Mouse (Mus musculus) kidney, postnatal 0 days (tissue): ENCODE data around the gene Zdhhc14. TPM values are rescaled to one million over a fixed set of nuclear protein-coding genes. Genes with fewer than 3 reads are reported as not detected.
A peak's percentile ranks its signal among the peaks of the same experiment; 100 is the strongest.

Experiments used
- ATAC-seq: fragments of 200-750 bp; cut with Nextera tagmentation; replicated peaks from 2 replicates; pipeline ENCODE4 v1.8.0; 2017; ENCODE audit warnings: low read depth, moderate number of reproducible peaks, moderate TSS enrichment, moderate library complexity; ENCODE audit not compliant: low FRiP score
- DNase-seq: peaks from one replicate; pipeline ENCODE4 v3.0.0-alpha.2; 2016; ENCODE audit warnings: low spot score
- H3K27ac ChIP-seq: fragments of 300-500 bp; sonication (generic); 2 replicates; pipeline ENCODE4 v1.5.1; 2014; ENCODE audit warnings: mild to moderate bottlenecking
- H3K27me3 ChIP-seq: fragments of 300-500 bp; sonication (generic); 2 replicates; pipeline ENCODE4 v1.6.1; 2014; ENCODE audit warnings: low read length, mixed read lengths; ENCODE audit not compliant: insufficient read depth
- H3K36me3 ChIP-seq: fragments of 300-500 bp; sonication (generic); 2 replicates; pipeline ENCODE4 v1.6.1; 2014; ENCODE audit warnings: low read length, mixed read lengths; ENCODE audit not compliant: insufficient read depth
- H3K4me1 ChIP-seq: fragments of 300-500 bp; sonication (generic); replicated peaks from 2 replicates; pipeline ENCODE4 v1.6.1; 2014; ENCODE audit warnings: antibody characterized with exemption, low read length, mixed read lengths; ENCODE audit not compliant: insufficient read depth
- H3K4me2 ChIP-seq: fragments of 300-500 bp; sonication (generic); 2 replicates; pipeline ENCODE4 v1.6.1; 2014; ENCODE audit warnings: mild to moderate bottlenecking, low read length, moderate library complexity, mixed read lengths
- H3K4me3 ChIP-seq: fragments of 300-500 bp; sonication (generic); replicated peaks from 2 replicates; pipeline ENCODE4 v1.5.1; 2014; ENCODE audit warnings: low read depth, low read length
- H3K9ac ChIP-seq: fragments of 300-500 bp; sonication (generic); 2 replicates; pipeline ENCODE4 v1.6.1; 2014; ENCODE audit warnings: low read depth, low read length
- H3K9me3 ChIP-seq: fragments of 300-500 bp; sonication (generic); replicated peaks from 2 replicates; pipeline ENCODE4 v1.6.1; 2016; ENCODE audit warnings: low read length, inconsistent platforms, mixed read lengths
- CTCF ChIP-seq: IDR thresholded peaks from 2 replicates; pipeline ENCODE4 v1.5.1; 2016; ENCODE audit warnings: antibody characterized with exemption, low read depth, mild to moderate bottlenecking, moderate library complexity
- WGBS: fragments of 180-500 bp; shearing (Covaris S2); extraction: QIAGEN DNeasy Blood & Tissue Kit; methylation state at CpG from one replicate; pipeline ENCODE4 v1.1.7; 2014; 5-methylcytosine and 5-hydroxymethylcytosine counted together
- polyA plus RNA-seq: library from polyadenylated mRNA; unstranded; fragments of >200 nt; fragmentation: Nextera tagmentation; extraction: Ambion mirVana; gene quantifications from 2 replicates; pipeline ENCODE4 v1.2.1, GENCODE M21; 2015

Zdhhc14 gene
- polyA plus RNA-seq, 1 experiment from 2014 or later: 5.3 TPM

DNA sequence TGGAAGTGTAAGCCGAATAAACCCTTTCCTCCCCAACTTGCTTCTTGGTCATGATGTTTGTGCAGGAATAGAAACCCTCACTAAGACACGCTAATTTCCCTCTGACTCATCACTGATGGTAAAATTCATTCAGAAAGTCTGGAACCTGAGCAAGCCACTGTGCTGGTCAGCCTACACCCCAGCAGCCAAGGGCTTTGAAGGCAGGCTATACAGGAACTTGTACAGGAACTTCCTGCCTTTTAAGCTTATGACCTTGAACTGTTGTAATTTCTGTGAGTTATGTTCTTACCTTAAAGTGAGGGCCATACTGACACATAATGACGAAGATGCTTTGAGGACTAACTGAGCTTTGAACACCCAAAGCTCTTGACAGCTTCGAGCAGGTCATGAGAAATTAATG lies 67.9 kb downstream of the Zdhhc14 start:
- ATAC-seq: no peak
- WGBS: 77% methylated on average over 4 of the region's 4 CpGs
- no peak overlapping the region for H3K27ac ChIP-seq

DNA sequence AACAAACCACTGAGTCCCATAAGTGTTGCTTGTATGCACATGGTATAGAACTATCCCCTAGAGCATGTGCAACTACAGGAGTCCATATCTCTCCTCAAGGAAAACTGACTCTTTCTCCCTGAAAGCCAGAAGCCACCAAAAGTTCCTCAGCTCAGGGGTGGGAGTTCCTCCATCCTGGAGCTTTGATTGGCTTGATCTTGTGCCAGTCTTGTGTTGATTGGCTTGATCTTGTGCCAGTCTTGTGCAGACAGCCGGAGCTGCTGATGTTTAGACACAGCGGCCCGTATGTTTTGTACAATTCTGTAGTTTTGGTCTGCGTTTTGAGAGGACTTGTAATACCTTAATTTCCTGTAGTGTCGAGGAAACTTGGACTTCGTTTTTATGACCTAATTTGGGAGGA lies 70.8 kb downstream of the Zdhhc14 start:
- TF ChIP-seq CTCF: no peak
- Histone ChIP-seq H3K9ac (no peak overlapping the region), H3K27ac (no peak overlapping the region), H3K4me3 (no peak overlapping the region), H3K4me1 (no peaks in the 10 kb centered on the region), H3K27me3 (no peaks in the 10 kb centered on the region), H3K36me3 (no peaks in the 10 kb centered on the region), H3K4me2 (no peak overlapping the region), H3K9me3 (no peaks in the 10 kb centered on the region)
- ATAC-seq (no peak), DNase-seq (no peak)
- WGBS: 94% methylated on average over 6 of the region's 6 CpGs

More for the DNA sequence above, 67.9 kb downstream of the Zdhhc14 start:
- H3K4me1 ChIP-seq: no peaks in the 10 kb centered on the region
- DNase-seq: no peak
- H3K4me3 ChIP-seq: no peak overlapping the region
- no peak for TF ChIP-seq CTCF
- no peaks in the 10 kb centered on the region for H3K36me3 ChIP-seq
- H3K27me3 ChIP-seq: no peaks in the 10 kb centered on the region
- H3K9me3 ChIP-seq: no peaks in the 10 kb centered on the region
- no peak overlapping the region for H3K9ac ChIP-seq
- H3K4me2 ChIP-seq: no peak overlapping the region

DNA sequence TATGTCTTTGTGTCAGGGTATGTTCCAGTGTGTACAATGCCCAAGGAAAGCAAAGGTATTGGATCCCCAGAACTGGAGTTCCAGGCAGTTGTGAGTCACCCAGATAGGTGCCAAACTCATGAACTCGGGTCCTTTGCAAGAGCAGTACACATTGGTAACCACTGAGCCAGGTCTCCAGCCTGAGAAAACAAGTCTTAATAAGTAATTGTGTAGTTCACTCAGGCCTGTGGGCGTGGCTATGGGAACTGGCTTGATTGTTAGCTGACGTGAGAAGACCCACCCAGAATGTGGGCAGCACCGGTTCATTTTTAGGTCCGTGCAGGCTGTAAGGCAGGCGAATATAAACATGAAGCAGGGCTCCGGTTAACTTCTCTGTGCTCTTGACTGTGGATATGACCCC lies 73.6 kb downstream of the Zdhhc14 start:
- H3K36me3 ChIP-seq: no peaks in the 10 kb centered on the region
- ATAC-seq (peak; percentile 75; the same call in 1 of the 2 replicates), DNase-seq (peak; percentile 28)
- H3K9ac ChIP-seq: no peak overlapping the region
- TF ChIP-seq CTCF: no peak
- no peaks in the 10 kb centered on the region for H3K9me3 ChIP-seq
- H3K4me1 ChIP-seq: no peaks in the 10 kb centered on the region
- no peak overlapping the region for H3K4me3 ChIP-seq
- 56% methylated on average over 7 of the region's 7 CpGs for WGBS
- no peak overlapping the region for H3K27ac ChIP-seq
- H3K27me3 ChIP-seq: no peaks in the 10 kb centered on the region
- H3K4me2 ChIP-seq: no peak overlapping the region

DNA sequence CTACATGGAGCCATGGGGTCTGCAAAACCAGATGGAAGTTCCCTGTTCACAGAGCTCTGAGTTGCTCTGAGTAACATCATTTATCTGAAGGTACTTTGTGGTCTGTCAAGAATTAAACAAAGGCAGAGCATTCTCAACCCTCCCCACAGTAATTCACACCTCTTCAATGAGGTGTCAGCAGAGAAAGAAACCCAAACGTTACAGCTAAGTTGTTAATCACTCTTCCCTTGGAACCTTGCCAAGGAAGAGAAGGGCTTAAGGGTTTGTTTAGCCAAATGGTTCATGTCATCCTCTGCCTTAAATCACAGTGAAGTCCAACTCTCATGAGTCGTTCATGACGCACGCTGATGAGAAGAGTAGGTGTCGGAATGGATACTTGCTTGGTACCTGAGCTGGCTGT lies 75.6 kb downstream of the Zdhhc14 start:
- Histone ChIP-seq H3K4me3 (no peak overlapping the region), H3K9me3 (no peaks in the 10 kb centered on the region), H3K27me3 (no peaks in the 10 kb centered on the region), H3K9ac (no peak overlapping the region), H3K4me1 (0 out of 2 replicates have a peak, but pooled peaks cover 6% of the 10 kb centered on the region), H3K36me3 (no peaks in the 10 kb centered on the region), H3K27ac (no peak overlapping the region), H3K4me2 (no peak overlapping the region)
- 24% methylated on average over 5 of the region's 5 CpGs for WGBS
- ATAC-seq (no peak), DNase-seq (peak; percentile 71)
- TF ChIP-seq CTCF: no peak

DNA sequence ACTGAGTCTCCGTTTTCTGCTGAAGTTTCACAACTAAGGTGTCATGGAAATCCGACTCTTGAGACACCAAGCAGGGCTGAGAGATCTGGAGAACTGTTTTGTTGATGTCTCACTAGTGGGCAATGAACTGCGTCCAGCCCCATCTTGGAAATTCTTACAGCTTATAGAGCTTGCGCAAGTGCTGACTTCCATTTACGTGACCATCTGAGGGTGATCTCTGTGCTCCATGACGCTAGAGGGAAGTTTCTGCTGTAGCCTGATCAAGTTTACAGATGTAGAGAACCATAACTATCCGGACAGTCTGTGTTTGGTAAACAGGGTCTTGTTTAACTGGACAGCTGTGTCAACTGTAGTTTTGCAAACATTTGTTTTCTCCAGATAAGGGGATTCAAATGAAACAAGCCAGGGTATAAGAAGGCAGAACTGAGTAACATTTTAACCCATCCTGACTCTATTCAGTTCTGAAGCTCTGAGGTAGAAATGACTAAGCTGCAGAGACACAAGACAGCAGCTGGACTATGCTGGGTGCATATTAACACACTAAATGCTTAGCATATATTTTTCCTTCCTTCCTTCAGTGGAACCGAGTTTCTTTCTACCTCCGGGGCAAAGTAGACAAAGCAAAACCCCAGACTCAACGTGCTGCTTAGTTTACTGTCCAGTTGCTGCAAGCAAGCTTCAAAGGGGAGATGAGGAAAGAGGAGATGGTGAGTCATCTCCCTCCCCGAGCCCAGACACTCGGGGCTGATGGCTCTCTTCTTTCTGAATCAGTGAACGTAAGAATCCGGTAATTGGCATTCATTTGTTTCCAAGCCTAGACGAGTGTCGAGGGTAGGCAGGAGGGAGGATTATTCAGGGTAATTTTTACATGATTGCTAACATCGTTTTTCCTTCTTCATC lies 77.0 kb downstream of the Zdhhc14 start:
- Histone ChIP-seq H3K9me3 (no peaks in the 10 kb centered on the region), H3K4me1 (0 out of 2 replicates have a peak, but pooled peaks cover 7% of the 10 kb centered on the region), H3K4me2 (no peak overlapping the region), H3K27me3 (no peaks in the 10 kb centered on the region), H3K27ac (peak overlapping the region; percentile 25; the same call in 1 of the 2 replicates), H3K4me3 (no peak overlapping the region), H3K36me3 (no peaks in the 10 kb centered on the region), H3K9ac (no peak overlapping the region)
- peak; percentile 28 for DNase-seq
- ATAC-seq: no peak; the same call in 1 of the 2 replicates
- 51% methylated on average over 17 of the region's 17 CpGs for WGBS
- TF ChIP-seq CTCF: no peak

DNA sequence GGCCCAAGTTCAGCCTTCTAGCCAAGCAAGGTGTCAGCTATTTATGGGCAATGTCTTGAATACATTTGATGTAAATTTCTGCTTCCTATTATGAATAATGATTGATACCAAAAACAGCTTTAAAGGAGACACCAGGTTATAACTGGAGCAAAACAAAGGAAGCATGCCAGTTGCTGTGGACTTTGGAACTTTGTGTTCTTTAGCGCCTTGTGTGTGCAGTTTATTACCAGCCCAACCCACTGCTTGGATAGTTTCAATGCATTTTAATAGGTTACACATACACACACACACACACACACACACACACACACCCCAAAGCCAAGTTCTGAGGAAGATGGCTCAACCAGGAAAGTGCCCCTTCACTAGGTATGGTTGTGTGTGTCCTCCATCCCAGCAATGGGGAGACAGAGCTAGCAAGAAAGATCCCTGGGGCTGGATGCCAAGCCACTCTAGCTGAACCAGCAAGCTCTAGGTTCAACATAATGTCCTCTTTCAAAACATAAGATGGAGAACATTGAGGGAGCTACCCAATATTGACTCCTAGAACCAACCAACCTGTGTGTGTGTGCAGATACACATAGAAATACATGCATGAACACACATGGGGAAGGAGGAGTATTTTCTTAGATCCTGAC lies 79.9 kb downstream of the Zdhhc14 start:
- no peak overlapping the region for H3K4me3 ChIP-seq
- no peak overlapping the region for H3K9ac ChIP-seq
- no peak for TF ChIP-seq CTCF
- WGBS: 83% methylated on average over 1 of the region's 1 CpGs
- no peak overlapping the region for H3K27ac ChIP-seq
- no peaks in the 10 kb centered on the region for H3K9me3 ChIP-seq
- H3K36me3 ChIP-seq: no peaks in the 10 kb centered on the region
- no peaks in the 10 kb centered on the region for H3K27me3 ChIP-seq
- no peak overlapping the region for H3K4me2 ChIP-seq
- DNase-seq: no peak
- ATAC-seq: no peak
- H3K4me1 ChIP-seq: 0 out of 2 replicates have a peak, but pooled peaks cover 7% of the 10 kb centered on the region
